Mouse (Mus musculus) small intestine, adult 2 months (tissue): Measurements from ENCODE around the gene Cd6.

Source experiments
- CTCF ChIP-seq: fragments of 200-500 bp; IDR thresholded peaks from 2 replicates; pipeline ENCODE4 v1.5.1; 2012; ENCODE audit warnings: low read depth, mild to moderate bottlenecking, control low read depth, inconsistent platforms, low read length, moderate library complexity, mixed read lengths; ENCODE audit not compliant: insufficient replicate concordance, insufficient read length; ENCODE audit errors: extremely low read depth
- POLR2A ChIP-seq: fragments of 200-500 bp; IDR thresholded peaks from 2 replicates; pipeline ENCODE4 v1.6.1; 2012; ENCODE audit warnings: low read depth, mild to moderate bottlenecking, control low read depth, inconsistent platforms, low read length, moderate library complexity

- TF ChIP-seq CTCF (no peak), POLR2A (no peak)
These were observed 68.0 kb downstream of the Cd6 start for GRCm38 (mm10) chr19:10761794-10762415.
